Mouse (Mus musculus): Measurements from ENCODE around the gene Scrn1. TPM values are rescaled to one million over a fixed set of nuclear protein-coding genes. Genes with fewer than 3 reads are reported as not detected.

Scrn1 gene
- polyA plus RNA-seq, 1 experiment from 2014 or later = 2.8 TPM

GRCm38 (mm10) chr6:54552721-54553413 is 13.4 kb downstream of the Scrn1 start:
- no peak for ATAC-seq
- Histone ChIP-seq H3K36me3 (ENCODE audit: insufficient read depth, low read length) (no peaks in the 10 kb centered on the region), H3K4me3 (ENCODE audit: low read depth, low read length) (no peak overlapping the region), H3K9ac (replicated peaks; ENCODE audit: low read depth) (no peak overlapping the region), H3K9me3 (ENCODE audit: low read length) (no peaks in the 10 kb centered on the region), H3K4me1 (ENCODE audit: insufficient read depth, low read depth, low read length) (no peaks in the 10 kb centered on the region), H3K27ac (ENCODE audit: low read length) (no peak overlapping the region), H3K27me3 (replicated peaks; ENCODE audit: insufficient read depth, low read length) (no peaks in the 10 kb centered on the region), H3K4me2 (replicated peaks; ENCODE audit: low read depth, low read length) (no peak overlapping the region)
- no peak for TF ChIP-seq EP300 (IDR thresholded peaks at IDR 0.05)
- TF ChIP-seq CTCF (IDR thresholded peaks at IDR 0.05) = no peak
- DNase-seq (ENCODE audit: low spot score) = no peak
- 81% methylated on average over 9 of the region's 9 CpGs for WGBS

- WGBS = 30% methylated on average over 6 of the region's 7 CpGs
- H3K9me3 ChIP-seq (ENCODE audit: low read length) = no peaks in the 10 kb centered on the region
- no peak overlapping the region for H3K4me3 ChIP-seq (ENCODE audit: low read depth, low read length)
- no peak overlapping the region for H3K27ac ChIP-seq (ENCODE audit: low read length)
- no peaks in the 10 kb centered on the region for H3K27me3 ChIP-seq (replicated peaks; ENCODE audit: insufficient read depth, low read length)
- H3K36me3 ChIP-seq (ENCODE audit: insufficient read depth, low read length) = no peaks in the 10 kb centered on the region
- no peaks in the 10 kb centered on the region for H3K4me1 ChIP-seq (ENCODE audit: insufficient read depth, low read depth, low read length)
- no peak for TF ChIP-seq EP300 (IDR thresholded peaks at IDR 0.05)
- no peak for TF ChIP-seq CTCF (IDR thresholded peaks at IDR 0.05)
- DNase-seq (ENCODE audit: low spot score) (no peak), ATAC-seq (no peak)
- no peak overlapping the region for H3K4me2 ChIP-seq (replicated peaks; ENCODE audit: low read depth, low read length)
- H3K9ac ChIP-seq (replicated peaks; ENCODE audit: low read depth) = no peak overlapping the region
Measured at GRCm38 (mm10) chr6:54550801-54551323, 15.4 kb downstream of the Scrn1 start.

- DNase-seq (ENCODE audit: low spot score) = no peak
- ATAC-seq = no peak
- 57% methylated on average over 4 of the region's 4 CpGs for WGBS
- Histone ChIP-seq H3K9me3 (ENCODE audit: low read length) (no peaks in the 10 kb centered on the region), H3K4me3 (ENCODE audit: low read depth, low read length) (no peak overlapping the region), H3K27me3 (replicated peaks; ENCODE audit: insufficient read depth, low read length) (no peaks in the 10 kb centered on the region), H3K36me3 (ENCODE audit: insufficient read depth, low read length) (no peaks in the 10 kb centered on the region), H3K9ac (replicated peaks; ENCODE audit: low read depth) (no peak overlapping the region), H3K27ac (ENCODE audit: low read length) (no peak overlapping the region), H3K4me2 (replicated peaks; ENCODE audit: low read depth, low read length) (no peak overlapping the region), H3K4me1 (ENCODE audit: insufficient read depth, low read depth, low read length) (no peaks in the 10 kb centered on the region)
- TF ChIP-seq CTCF (IDR thresholded peaks at IDR 0.05) = no peak
- TF ChIP-seq EP300 (IDR thresholded peaks at IDR 0.05) = no peak
Measured at GRCm38 (mm10) chr6:54549311-54549710, 17.0 kb downstream of the Scrn1 start.

GRCm38 (mm10) chr6:54548314-54549019 is 17.8 kb downstream of the Scrn1 start:
- ATAC-seq = peak; percentile 73
- TF ChIP-seq CTCF (IDR thresholded peaks at IDR 0.05) (no peak), EP300 (IDR thresholded peaks at IDR 0.05) (peak; percentile 36; the same call in 1 of the 2 replicates)
- Histone ChIP-seq H3K36me3 (ENCODE audit: insufficient read depth, low read length) (no peaks in the 10 kb centered on the region), H3K27ac (ENCODE audit: low read length) (no peak overlapping the region), H3K27me3 (replicated peaks; ENCODE audit: insufficient read depth, low read length) (no peaks in the 10 kb centered on the region), H3K9ac (replicated peaks; ENCODE audit: low read depth) (no peak overlapping the region), H3K9me3 (ENCODE audit: low read length) (no peaks in the 10 kb centered on the region), H3K4me3 (ENCODE audit: low read depth, low read length) (no peak overlapping the region), H3K4me1 (ENCODE audit: insufficient read depth, low read depth, low read length) (no peaks in the 10 kb centered on the region), H3K4me2 (replicated peaks; ENCODE audit: low read depth, low read length) (no peak overlapping the region)
- peak; percentile 52 for DNase-seq (ENCODE audit: low spot score)
- 28% methylated on average over 13 of the region's 13 CpGs for WGBS

- no peaks in the 10 kb centered on the region for H3K4me1 ChIP-seq (ENCODE audit: insufficient read depth, low read depth, low read length)
- H3K9me3 ChIP-seq (ENCODE audit: low read length) = no peaks in the 10 kb centered on the region
- DNase-seq (ENCODE audit: low spot score) (no peak), ATAC-seq (no peak)
- H3K4me2 ChIP-seq (replicated peaks; ENCODE audit: low read depth, low read length) = no peak overlapping the region
- TF ChIP-seq EP300 (IDR thresholded peaks at IDR 0.05) (no peak), CTCF (IDR thresholded peaks at IDR 0.05) (no peak)
- no peak overlapping the region for H3K4me3 ChIP-seq (ENCODE audit: low read depth, low read length)
- no peak overlapping the region for H3K9ac ChIP-seq (replicated peaks; ENCODE audit: low read depth)
- no peaks in the 10 kb centered on the region for H3K27me3 ChIP-seq (replicated peaks; ENCODE audit: insufficient read depth, low read length)
- no peak overlapping the region for H3K27ac ChIP-seq (ENCODE audit: low read length)
- WGBS = 73% methylated on average over 2 of the region's 2 CpGs
- H3K36me3 ChIP-seq (ENCODE audit: insufficient read depth, low read length) = no peaks in the 10 kb centered on the region
Measured at GRCm38 (mm10) chr6:54543646-54544045, 22.6 kb downstream of the Scrn1 start.

- Histone ChIP-seq H3K9me3 (ENCODE audit: low read length) (no peaks in the 10 kb centered on the region), H3K4me2 (replicated peaks; ENCODE audit: low read depth, low read length) (no peak overlapping the region), H3K4me3 (ENCODE audit: low read depth, low read length) (no peak overlapping the region), H3K27ac (ENCODE audit: low read length) (no peak overlapping the region), H3K9ac (replicated peaks; ENCODE audit: low read depth) (no peak overlapping the region), H3K4me1 (ENCODE audit: insufficient read depth, low read depth, low read length) (no peaks in the 10 kb centered on the region), H3K27me3 (replicated peaks; ENCODE audit: insufficient read depth, low read length) (no peaks in the 10 kb centered on the region), H3K36me3 (ENCODE audit: insufficient read depth, low read length) (no peaks in the 10 kb centered on the region)
- ATAC-seq (no peak), DNase-seq (ENCODE audit: low spot score) (no peak)
- TF ChIP-seq EP300 (IDR thresholded peaks at IDR 0.05) = no peak
- no peak for TF ChIP-seq CTCF (IDR thresholded peaks at IDR 0.05)
- 78% methylated on average over 7 of the region's 7 CpGs for WGBS
Measured at GRCm38 (mm10) chr6:54542836-54543235, 23.5 kb downstream of the Scrn1 start.

All from lung, postnatal 0 days (tissue).